Mouse (Mus musculus): ENCODE results near the gene Mtus2.

- TF ChIP-seq MAFK (IDR thresholded peaks at IDR 0.05; ENCODE audit: borderline replicate concordance, low read depth, low read length) (no peak), KAT2A (conservative IDR thresholded peaks at IDR 0.05; ENCODE audit: low read depth, low read length) (no peak), CTCF (IDR thresholded peaks at IDR 0.05 in 2 of 3, conservative IDR thresholded peaks at IDR 0.05 in 1 of 3; ENCODE audit: control insufficient read depth in 1 of 3, insufficient read depth in 1 of 3, low read depth in 2 of 3, low read length in 3 of 3, poor library complexity in 1 of 3, severe bottlenecking in 1 of 3) (no peak)
These were observed 291.1 kb downstream of the Mtus2 start for GRCm38 (mm10) chr5:148248236-148248635.
